ENCODE assay signal across 8 mouse cellular contexts in the genomic region with DNA sequence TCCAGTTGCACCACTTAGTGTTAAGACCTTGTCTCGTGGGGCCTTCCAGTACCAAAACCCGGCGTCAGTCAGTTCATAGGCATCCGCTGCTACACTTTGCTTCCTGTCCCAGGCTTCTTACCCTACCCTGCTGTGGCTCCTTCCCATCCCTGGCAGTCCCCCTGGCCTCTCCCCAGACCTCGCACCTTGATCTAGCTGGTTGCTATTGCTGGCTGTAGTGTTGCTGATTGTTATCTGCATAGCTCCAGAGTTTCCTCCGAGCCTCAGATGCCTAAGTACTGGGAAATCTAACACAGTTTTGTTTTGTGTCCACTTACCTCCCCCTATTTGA. TPM values are rescaled to one million over a fixed set of nuclear protein-coding genes. Genes with fewer than 3 reads are reported as not detected.
DNase-seq lines count a peak whose midpoint lies in the region; ATAC-seq and TF ChIP-seq lines count a peak whose summit lies in the region.

No protein-coding gene starts in this region.

- H3ac ChIP-seq in myocyte (ENCODE audit: control insufficient read depth, insufficient read length) = peak overlapping the region; percentile 51

- H3K4me3 ChIP-seq in heart, embryonic 13.5 days = peak overlapping the region; percentile 98
- H3K4me3 ChIP-seq in myocyte = peak overlapping the region; percentile 67

- peak; percentile 30 for DNase-seq in cerebellum, adult 8-10 months
- DNase-seq in cerebellum, postnatal 4 days (ENCODE audit: low spot score in 2 of 2) = no peak
- DNase-seq in MN1 (ENCODE audit: low spot score) = peak; percentile 57
- peak; percentile 14 to 16 for DNase-seq in kidney, postnatal 36 days
- DNase-seq in left cerebral cortex, adult 11 months (ENCODE audit: low spot score) = no peak
- DNase-seq in yolk sac, embryonic 10.5 days (ENCODE audit: low spot score) = no peak

- peak overlapping the region; percentile 88 for H3K4me2 ChIP-seq in heart, embryonic 13.5 days
- peak overlapping the region; percentile 92 for H3K4me2 ChIP-seq in myocyte (ENCODE audit: low read depth)

- no peak for ATAC-seq in heart, embryonic 13.5 days (ENCODE audit: extremely low read depth, insufficient number of reproducible peaks, low FRiP score, low TSS enrichment)

- no peaks in the 10 kb centered on the region for H3K27me3 ChIP-seq in heart, embryonic 13.5 days (replicated peaks)
- H3K27me3 ChIP-seq in myocyte (ENCODE audit: control insufficient read depth, insufficient read depth, insufficient read length) = no peaks in the 10 kb centered on the region

- no peaks in the 10 kb centered on the region for H3K9me3 ChIP-seq in heart, embryonic 13.5 days

- 3% methylated on average over 6 of the region's 6 CpGs for WGBS in heart, embryonic 13.5 days

- H3K36me3 ChIP-seq in heart, embryonic 13.5 days = no peaks in the 10 kb centered on the region
- no peaks in the 10 kb centered on the region for H3K36me3 ChIP-seq in myocyte (ENCODE audit: control insufficient read depth, insufficient read depth)

- H3K27ac ChIP-seq in heart, embryonic 13.5 days (replicated peaks) = peak overlapping the region; percentile 91; the same call in 1 of the 2 replicates

- H3K79me2 ChIP-seq in myocyte (ENCODE audit: control insufficient read depth, insufficient read depth) = peaks cover 35% of the 10 kb centered on the region

- TF ChIP-seq POLR2A in myocyte (IDR thresholded peaks at IDR 0.05; ENCODE audit: insufficient read length, low read depth) = no peak

- H3K9ac ChIP-seq in heart, embryonic 13.5 days = peak overlapping the region; percentile 97

- H3K4me1 ChIP-seq in heart, embryonic 13.5 days = peaks cover 30% of the 10 kb centered on the region

TF ChIP-seq in myocyte, 11 proteins besides CTCF, POLR2A, EP300 and RAD21:
- TF ChIP-seq TCF3 (IDR thresholded peaks at IDR 0.05; ENCODE audit: insufficient read length, low read depth) = no peak
- no peak for TF ChIP-seq MYOG (IDR thresholded peaks at IDR 0.05; ENCODE audit: control insufficient read depth in 1 of 3, insufficient read depth in 1 of 3, insufficient read length in 2 of 3, low read depth in 2 of 3)
- no peak for TF ChIP-seq REST (IDR thresholded peaks at IDR 0.05; ENCODE audit: insufficient read depth, insufficient read length)
- TF ChIP-seq CEBPB (IDR thresholded peaks at IDR 0.05; ENCODE audit: insufficient read depth, poor library complexity, severe bottlenecking) = no peak
- no peak for TF ChIP-seq MYOD1 (IDR thresholded peaks at IDR 0.05; ENCODE audit: control insufficient read depth in 1 of 3, insufficient read length in 2 of 3, low read depth in 2 of 3)
- TF ChIP-seq TCF12 (IDR thresholded peaks at IDR 0.05; ENCODE audit: insufficient read depth, poor library complexity, severe bottlenecking) = no peak
- no peak for TF ChIP-seq USF1 (IDR thresholded peaks at IDR 0.05; ENCODE audit: low read depth)

RNA-seq across cellular contexts. Expression of a gene that starts 0.2 kb away (rescaled TPM):
- polyA plus RNA-seq in heart, embryonic 13.5 days (2015; fragmentation: Nextera tagmentation; extraction: Ambion mirVana) = 50.2 and 54.0 TPM in 2 replicates
- polyA plus RNA-seq in myocyte (2012; fragmentation: generic; extraction: Trizol) = 32.5 TPM

RNA-seq across cellular contexts. Expression of a gene that starts 1.5 kb away (rescaled TPM):
- 15.1 and 17.6 TPM in 2 replicates for polyA plus RNA-seq in heart, embryonic 13.5 days (2015; fragmentation: Nextera tagmentation; extraction: Ambion mirVana)
- 8.1 TPM for polyA plus RNA-seq in myocyte (2012; fragmentation: generic; extraction: Trizol)

RNA-seq across cellular contexts. Expression of a gene that starts 36.0 kb away (rescaled TPM):
- polyA plus RNA-seq in heart, embryonic 13.5 days (2015; fragmentation: Nextera tagmentation; extraction: Ambion mirVana) = 70.9 and 72.3 TPM in 2 replicates
- polyA plus RNA-seq in myocyte (2012; fragmentation: generic; extraction: Trizol) = 63.1 TPM

RNA-seq across cellular contexts. Expression of a gene that starts 50.7 kb away (rescaled TPM):
- polyA plus RNA-seq in heart, embryonic 13.5 days (2015; fragmentation: Nextera tagmentation; extraction: Ambion mirVana) = 0.03 and 0.05 TPM in 2 replicates
- polyA plus RNA-seq in myocyte (2012; fragmentation: generic; extraction: Trizol) = not detected

Comparison
In these comparisons a context has a peak if more than half of its experiments do, and no peak if none do; other contexts are left out.
1. DNase-seq: peak in cerebellum, adult 8-10 months (single experiment), MN1 (single experiment) and kidney, postnatal 36 days (2 of 2); none in cerebellum, postnatal 4 days (0 of 2), left cerebral cortex, adult 11 months (single experiment) and yolk sac, embryonic 10.5 days (single experiment).